Mouse (Mus musculus): ENCODE results near the gene Ezr. TPM values are rescaled to one million over a fixed set of nuclear protein-coding genes. Genes with fewer than 3 reads are reported as not detected.

Gene Ezr
- polyA plus RNA-seq, 1 experiment = 63.0 TPM

DNA sequence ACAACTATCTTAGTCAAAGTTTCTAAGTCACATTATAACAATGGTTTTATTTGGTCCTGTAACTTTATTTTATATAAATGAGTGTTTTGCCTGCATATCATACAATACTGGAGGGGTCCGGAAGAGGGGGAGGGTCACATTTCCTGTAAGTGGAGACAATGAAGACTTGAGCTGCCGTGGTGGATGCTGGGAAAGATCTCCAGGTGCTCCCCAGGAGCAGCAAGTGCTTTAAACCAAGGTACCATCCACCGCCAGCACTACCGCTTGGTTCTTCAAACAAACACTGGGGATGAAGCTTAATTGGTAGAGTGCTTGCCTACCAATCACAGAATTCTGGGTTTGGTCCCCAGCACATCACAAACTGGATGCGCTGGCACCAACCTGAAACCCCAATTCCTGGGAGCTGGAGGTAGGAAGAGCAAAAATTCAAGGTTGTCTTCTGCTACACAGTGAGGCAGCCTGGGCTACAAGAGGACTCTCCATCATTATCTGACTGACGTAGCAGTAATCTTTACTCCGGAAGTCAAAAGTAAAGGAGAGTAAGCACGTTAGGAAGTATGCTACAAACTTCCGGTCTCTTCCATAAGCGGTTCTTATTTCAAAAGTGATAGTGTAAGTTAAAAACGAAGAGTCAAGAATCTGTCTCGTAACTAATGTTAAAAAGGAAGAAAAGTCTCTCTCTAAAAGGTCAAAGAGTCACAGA lies 4.8 kb downstream of the Ezr start:
- no peaks in the 10 kb centered on the region for H3K27me3 ChIP-seq (ENCODE audit: control insufficient read depth, insufficient read depth, low read length)
- peak overlapping the region; percentile 89 for H3K27ac ChIP-seq (ENCODE audit: insufficient read depth, low read length)
- H3K4me3 ChIP-seq (ENCODE audit: extremely low read depth, insufficient read depth, insufficient read length) = peak overlapping the region; percentile 4; the same call in 1 of the 2 replicates
- peaks cover 42% of the 10 kb centered on the region for H3K4me1 ChIP-seq (ENCODE audit: control insufficient read depth, insufficient read depth, insufficient read length)
- H3K36me3 ChIP-seq (ENCODE audit: control insufficient read depth, insufficient read depth, low read length) = peaks cover 5% of the 10 kb centered on the region; the same call in 1 of the 2 replicates
- 48% methylated on average over 12 of the region's 12 CpGs for WGBS
- DNase-seq (ENCODE audit: low read depth in 1 of 2, low spot score in 2 of 2) = no peak
- TF ChIP-seq POLR2A (IDR thresholded peaks at IDR 0.05; ENCODE audit: low read depth, low read length) (no peak), CTCF (IDR thresholded peaks at IDR 0.05; ENCODE audit: extremely low read depth, insufficient read depth, insufficient read length, insufficient replicate concordance) (no peak)

DNA sequence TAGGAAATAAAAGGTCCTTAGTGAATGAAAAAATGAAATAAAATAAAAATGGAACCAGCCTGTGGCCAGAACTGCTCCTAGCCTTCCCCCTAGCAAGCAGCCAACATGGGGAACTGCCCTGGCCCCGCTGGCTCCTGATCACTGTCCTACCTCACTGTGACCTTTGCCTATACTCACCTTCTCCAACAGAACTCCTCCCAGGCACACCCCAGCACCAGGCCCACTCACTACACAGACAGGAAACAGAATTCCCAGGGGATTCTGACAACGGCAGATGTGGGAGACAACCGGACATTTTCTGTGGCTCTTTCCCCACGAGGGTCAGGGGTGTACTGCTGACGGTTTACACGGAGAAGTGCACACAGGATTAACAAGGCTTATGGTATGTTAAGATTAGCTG lies 5.5 kb downstream of the Ezr start:
- 42% methylated on average over 6 of the region's 6 CpGs for WGBS
- Histone ChIP-seq H3K27me3 (ENCODE audit: control insufficient read depth, insufficient read depth, low read length) (no peaks in the 10 kb centered on the region), H3K36me3 (ENCODE audit: control insufficient read depth, insufficient read depth, low read length) (peaks cover 5% of the 10 kb centered on the region; the same call in 1 of the 2 replicates), H3K4me3 (ENCODE audit: extremely low read depth, insufficient read depth, insufficient read length) (peak overlapping the region; percentile 23; the same call in 1 of the 2 replicates), H3K27ac (ENCODE audit: insufficient read depth, low read length) (peak overlapping the region; percentile 72), H3K4me1 (ENCODE audit: control insufficient read depth, insufficient read depth, insufficient read length) (peaks cover 47% of the 10 kb centered on the region)
- TF ChIP-seq CTCF (IDR thresholded peaks at IDR 0.05; ENCODE audit: extremely low read depth, insufficient read depth, insufficient read length, insufficient replicate concordance) (no peak), POLR2A (IDR thresholded peaks at IDR 0.05; ENCODE audit: low read depth, low read length) (no peak)
- DNase-seq (ENCODE audit: low read depth in 1 of 2, low spot score in 2 of 2) = no peak

DNA sequence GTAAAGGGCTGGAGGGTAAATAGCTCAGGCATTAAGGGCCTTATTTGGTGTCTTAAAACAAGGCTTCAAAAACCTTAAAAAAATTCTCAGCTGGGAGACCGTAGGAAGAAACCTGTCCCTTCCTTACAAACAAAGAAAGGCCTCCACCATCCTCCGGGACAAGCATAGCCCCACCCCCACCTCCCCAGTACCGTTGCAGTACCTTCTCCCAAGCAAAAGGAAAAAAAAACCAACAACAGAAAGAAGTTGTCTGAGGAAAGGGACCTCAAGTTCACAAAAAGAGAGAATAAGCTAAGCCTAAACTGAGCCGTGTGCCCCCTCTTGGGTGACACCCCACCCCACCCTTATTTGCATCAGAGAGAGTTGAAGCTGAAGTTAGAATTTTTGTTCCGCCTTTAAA lies 6.0 kb downstream of the Ezr start:
- TF ChIP-seq CTCF (IDR thresholded peaks at IDR 0.05; ENCODE audit: extremely low read depth, insufficient read depth, insufficient read length, insufficient replicate concordance) (no peak), POLR2A (IDR thresholded peaks at IDR 0.05; ENCODE audit: low read depth, low read length) (no peak)
- H3K4me3 ChIP-seq (ENCODE audit: extremely low read depth, insufficient read depth, insufficient read length) = no peak overlapping the region
- WGBS = 51% methylated on average over 5 of the region's 5 CpGs
- no peak for DNase-seq (ENCODE audit: low read depth in 1 of 2, low spot score in 2 of 2)
- H3K27me3 ChIP-seq (ENCODE audit: control insufficient read depth, insufficient read depth, low read length) = no peaks in the 10 kb centered on the region
- H3K27ac ChIP-seq (ENCODE audit: insufficient read depth, low read length) = peak overlapping the region; percentile 41; the same call in 1 of the 2 replicates
- H3K36me3 ChIP-seq (ENCODE audit: control insufficient read depth, insufficient read depth, low read length) = peaks cover 5% of the 10 kb centered on the region; the same call in 1 of the 2 replicates
- H3K4me1 ChIP-seq (ENCODE audit: control insufficient read depth, insufficient read depth, insufficient read length) = peaks cover 52% of the 10 kb centered on the region

DNA sequence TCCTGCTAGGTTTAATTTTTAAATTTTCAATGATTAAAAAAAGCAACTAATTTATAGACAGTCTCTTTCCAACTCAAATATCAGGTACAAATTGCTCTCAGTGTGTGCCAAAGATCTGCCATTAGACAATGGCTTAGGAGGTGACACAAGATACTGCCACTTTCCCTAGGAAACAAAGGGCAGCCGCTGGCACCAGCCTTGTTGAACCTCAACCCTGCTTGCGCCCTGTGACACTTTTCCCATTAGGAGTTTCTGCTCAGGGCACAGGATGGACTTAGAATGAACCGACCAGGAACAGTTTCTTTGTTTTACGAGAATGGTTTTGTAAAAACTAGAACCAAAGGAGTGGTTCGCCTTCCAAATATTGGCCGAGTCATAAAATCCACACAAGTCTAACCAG lies 6.5 kb downstream of the Ezr start:
- Histone ChIP-seq H3K27ac (ENCODE audit: insufficient read depth, low read length) (0 out of 2 replicates have a peak overlapping the region, but pooled peaks have one; percentile 41), H3K27me3 (ENCODE audit: control insufficient read depth, insufficient read depth, low read length) (no peaks in the 10 kb centered on the region), H3K4me1 (ENCODE audit: control insufficient read depth, insufficient read depth, insufficient read length) (peaks cover 56% of the 10 kb centered on the region), H3K36me3 (ENCODE audit: control insufficient read depth, insufficient read depth, low read length) (peaks cover 5% of the 10 kb centered on the region; the same call in 1 of the 2 replicates), H3K4me3 (ENCODE audit: extremely low read depth, insufficient read depth, insufficient read length) (no peak overlapping the region)
- no peak for DNase-seq (ENCODE audit: low read depth in 1 of 2, low spot score in 2 of 2)
- 89% methylated on average over 6 of the region's 6 CpGs for WGBS
- TF ChIP-seq CTCF (IDR thresholded peaks at IDR 0.05; ENCODE audit: extremely low read depth, insufficient read depth, insufficient read length, insufficient replicate concordance) (no peak), POLR2A (IDR thresholded peaks at IDR 0.05; ENCODE audit: low read depth, low read length) (no peak)

DNA sequence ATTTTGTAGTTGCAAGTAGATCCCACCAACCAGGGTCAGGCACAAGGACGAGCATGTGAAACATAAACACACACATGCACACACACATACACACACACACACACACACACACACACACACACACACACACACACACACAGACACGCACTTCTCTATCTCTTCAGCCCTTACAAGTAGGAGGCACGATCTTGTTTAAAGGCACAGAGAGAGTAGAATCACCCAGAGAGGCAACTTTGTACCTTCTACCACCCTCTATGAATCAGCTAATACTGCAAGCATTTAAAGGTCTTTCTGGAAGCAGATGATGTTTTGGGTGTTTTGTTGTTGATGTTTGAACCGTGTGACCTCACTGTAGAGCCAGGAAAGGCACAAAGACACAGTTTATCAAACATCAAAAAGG lies 6.9 kb downstream of the Ezr start:
- DNase-seq (ENCODE audit: low read depth in 1 of 2, low spot score in 2 of 2) = no peak
- 56% methylated on average over 4 of the region's 4 CpGs for WGBS
- Histone ChIP-seq H3K36me3 (ENCODE audit: control insufficient read depth, insufficient read depth, low read length) (peaks cover 5% of the 10 kb centered on the region; the same call in 1 of the 2 replicates), H3K27me3 (ENCODE audit: control insufficient read depth, insufficient read depth, low read length) (no peaks in the 10 kb centered on the region), H3K4me3 (ENCODE audit: extremely low read depth, insufficient read depth, insufficient read length) (no peak overlapping the region), H3K27ac (ENCODE audit: insufficient read depth, low read length) (no peak overlapping the region), H3K4me1 (ENCODE audit: control insufficient read depth, insufficient read depth, insufficient read length) (peaks cover 57% of the 10 kb centered on the region)
- TF ChIP-seq CTCF (IDR thresholded peaks at IDR 0.05; ENCODE audit: extremely low read depth, insufficient read depth, insufficient read length, insufficient replicate concordance) (no peak), POLR2A (IDR thresholded peaks at IDR 0.05; ENCODE audit: low read depth, low read length) (no peak)

DNA sequence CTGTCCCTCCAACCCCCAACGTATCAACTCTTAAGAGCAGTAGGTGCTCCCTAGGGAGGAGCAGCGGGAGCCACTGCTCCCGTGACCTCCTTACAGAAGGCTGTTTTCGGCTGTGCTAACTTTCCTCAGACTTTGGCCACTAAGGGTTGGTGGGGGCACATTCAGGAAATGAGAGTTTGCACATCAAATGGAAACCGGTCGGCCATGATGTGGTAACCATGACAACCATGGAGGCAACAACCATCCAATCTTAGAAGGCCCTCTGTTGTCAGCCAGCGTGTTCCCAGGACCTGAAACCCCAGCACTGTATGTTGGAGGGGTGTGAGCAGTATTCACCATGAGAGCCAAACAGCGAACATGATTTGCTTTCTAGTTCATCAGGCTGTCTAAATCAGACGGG lies 7.4 kb downstream of the Ezr start:
- H3K27me3 ChIP-seq (ENCODE audit: control insufficient read depth, insufficient read depth, low read length) = no peaks in the 10 kb centered on the region
- DNase-seq (ENCODE audit: low read depth in 1 of 2, low spot score in 2 of 2) = peak; percentile 23 to 62
- H3K36me3 ChIP-seq (ENCODE audit: control insufficient read depth, insufficient read depth, low read length) = peaks cover 5% of the 10 kb centered on the region; the same call in 1 of the 2 replicates
- TF ChIP-seq CTCF (IDR thresholded peaks at IDR 0.05; ENCODE audit: extremely low read depth, insufficient read depth, insufficient read length, insufficient replicate concordance) (no peak), POLR2A (IDR thresholded peaks at IDR 0.05; ENCODE audit: low read depth, low read length) (no peak)
- peaks cover 56% of the 10 kb centered on the region for H3K4me1 ChIP-seq (ENCODE audit: control insufficient read depth, insufficient read depth, insufficient read length)
- no peak overlapping the region for H3K27ac ChIP-seq (ENCODE audit: insufficient read depth, low read length)
- WGBS = 46% methylated on average over 9 of the region's 9 CpGs
- no peak overlapping the region for H3K4me3 ChIP-seq (ENCODE audit: extremely low read depth, insufficient read depth, insufficient read length)
